Mouse (Mus musculus): ENCODE results near the gene Krt25.

The Krt25 gene

GRCm38 (mm10) chr11:99276786-99277185 lies 46.0 kb downstream of the Krt25 start:
- no peak for DNase-seq (ENCODE audit: low spot score)

- no peak for DNase-seq (ENCODE audit: low spot score)
Measured at GRCm38 (mm10) chr11:99275624-99276023, 47.1 kb downstream of the Krt25 start.

DNA sequence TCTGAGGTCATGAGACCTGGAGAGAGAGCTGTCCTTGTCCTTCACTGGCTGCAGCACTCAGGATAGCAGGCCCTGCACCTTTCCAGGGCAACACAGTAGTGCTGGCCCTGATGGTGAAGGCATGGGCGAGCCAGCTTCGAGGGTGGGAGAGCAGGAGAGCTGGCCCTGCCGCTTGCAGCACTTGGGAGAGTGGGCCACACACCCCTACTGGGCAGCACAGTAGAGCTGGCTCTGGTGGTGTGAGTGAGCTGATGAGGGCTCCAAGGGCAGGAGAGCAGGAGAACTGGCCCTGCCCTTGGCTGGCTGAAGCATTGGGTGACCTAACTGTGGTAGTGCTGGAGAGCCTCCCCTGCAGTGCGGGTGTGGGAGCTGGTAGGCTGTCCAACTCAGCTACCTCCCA lies 50.0 kb downstream of the Krt25 start:
- no peak for DNase-seq (ENCODE audit: low spot score)

DNA sequence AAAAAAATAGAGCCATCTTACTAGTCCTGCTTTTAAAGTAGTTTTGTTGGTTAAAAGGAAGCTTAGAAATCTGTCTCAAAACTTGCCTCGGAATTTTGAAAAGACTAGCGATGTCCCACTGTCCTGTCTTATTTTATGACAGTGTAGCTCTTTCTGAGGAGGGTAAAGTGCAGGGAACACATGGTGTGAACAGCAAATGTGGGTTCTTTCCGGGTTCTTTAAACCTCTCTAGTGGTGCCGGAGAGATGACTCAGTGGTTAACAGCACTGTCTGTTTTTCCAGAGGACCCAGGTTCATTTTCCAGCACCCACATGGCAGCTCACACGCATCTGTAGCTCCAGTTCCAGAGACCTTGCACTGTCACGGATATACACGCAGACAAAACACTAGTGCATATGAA lies 53.6 kb downstream of the Krt25 start:
- no peak for DNase-seq (ENCODE audit: low spot score)

DNA sequence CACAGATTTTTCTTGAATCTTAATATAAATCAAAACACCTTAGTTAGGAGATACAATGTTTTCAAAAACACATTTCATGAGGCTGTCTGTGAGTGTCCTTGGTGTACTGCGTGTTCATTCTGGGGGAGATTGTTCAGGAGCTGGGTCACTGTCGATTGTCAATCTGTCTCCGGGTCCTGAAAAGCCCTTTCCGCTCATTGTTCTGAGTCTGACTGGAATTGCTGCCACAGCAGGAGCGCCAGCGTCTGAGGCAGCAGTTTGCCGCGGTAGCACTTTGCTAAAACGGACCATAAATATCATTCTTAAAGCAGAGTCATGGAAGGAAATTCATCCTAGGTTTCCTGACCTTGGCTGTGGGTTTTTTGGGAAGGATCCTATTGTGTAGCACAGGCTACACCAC lies 57.0 kb downstream of the Krt25 start:
- no peak for DNase-seq (ENCODE audit: low spot score)
